Mouse (Mus musculus) CD8-positive naive resting alpha-beta T cell, adult 2 months (primary cell): ENCODE measurements around the gene Slx4.
A peak's percentile ranks its signal among the peaks of the same experiment; 100 is the strongest.
"Not testable (repeated sequence)": the region's sequence is repeated elsewhere in the genome, so short reads cannot be mapped to it uniquely, and the experiment has no call there.

Experiments used
- DNase-seq, 2 experiments: peaks; one replicate each; pipeline ENCODE4 v3.0.0; 2022; ENCODE audit warnings: low read depth in 2 of 2, low spot score in 2 of 2

Gene Slx4

DNA sequence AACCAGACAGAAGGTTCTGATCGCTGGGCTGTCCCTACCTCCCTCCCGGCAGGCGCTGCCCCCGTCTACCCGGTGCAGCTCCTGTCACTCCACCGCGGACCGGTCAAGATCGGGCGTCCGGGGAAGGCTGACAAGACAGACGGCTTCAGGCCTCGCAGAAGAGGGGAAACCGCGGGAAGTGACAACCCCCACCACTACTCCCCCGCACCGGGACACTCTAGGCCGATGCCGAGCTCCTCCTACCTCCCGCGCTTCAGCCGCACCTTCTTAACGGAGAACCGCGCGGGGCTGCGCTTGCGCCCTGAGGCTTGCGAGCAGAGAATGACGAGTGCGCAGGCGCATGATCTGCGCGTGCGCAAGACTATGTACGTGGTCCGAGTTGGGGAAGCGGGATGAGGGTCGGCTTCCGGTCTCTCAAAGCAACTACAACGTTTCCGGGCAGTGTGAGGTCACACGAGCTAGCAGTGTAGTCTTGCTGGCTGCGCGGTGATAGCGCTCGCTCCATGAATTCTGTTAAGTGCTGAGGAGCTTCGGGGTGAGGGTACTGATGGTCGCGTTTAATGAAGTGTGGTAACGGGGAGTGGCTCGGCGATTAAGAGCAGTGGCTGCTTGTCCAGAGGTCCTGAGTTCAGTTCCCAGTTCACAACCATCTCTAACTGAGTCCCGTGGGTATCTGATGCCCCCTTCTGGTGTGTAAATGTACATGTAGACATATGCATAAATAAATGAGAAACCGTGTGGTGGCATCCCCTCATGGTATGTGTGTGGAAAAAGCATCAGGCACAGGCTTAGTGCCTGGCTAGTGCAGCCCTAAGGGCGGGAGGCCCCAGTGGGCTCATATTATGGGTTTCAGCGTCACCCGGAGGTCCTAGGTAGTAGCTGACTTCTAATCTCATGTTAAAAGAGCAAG is at the start of gene Slx4:
Slx4 (minus strand) TSS at position 282 of the 910 bp plus-strand sequence.
- peak; percentile 92 for DNase-seq

DNA sequence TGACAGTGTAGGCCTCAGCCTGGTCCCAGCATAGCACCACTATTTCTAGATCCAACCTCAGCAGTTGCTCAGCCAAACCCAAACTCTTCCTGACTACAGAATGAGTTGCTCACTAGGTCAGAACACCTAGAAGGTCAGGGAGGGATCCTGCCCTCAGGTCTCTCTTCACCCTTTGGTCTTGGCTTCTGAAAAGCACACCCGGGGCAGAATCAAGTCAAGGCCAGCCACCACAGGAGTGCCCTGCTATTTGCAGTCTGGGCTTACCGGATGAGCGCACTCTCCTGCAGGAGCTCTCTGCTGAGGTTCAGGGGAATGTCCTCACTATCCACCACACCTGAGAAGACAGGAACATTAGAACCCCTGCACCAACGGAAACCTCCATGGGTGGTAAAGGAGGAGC is 49.0 kb upstream of the Slx4 start:
- DNase-seq: no peak

DNA sequence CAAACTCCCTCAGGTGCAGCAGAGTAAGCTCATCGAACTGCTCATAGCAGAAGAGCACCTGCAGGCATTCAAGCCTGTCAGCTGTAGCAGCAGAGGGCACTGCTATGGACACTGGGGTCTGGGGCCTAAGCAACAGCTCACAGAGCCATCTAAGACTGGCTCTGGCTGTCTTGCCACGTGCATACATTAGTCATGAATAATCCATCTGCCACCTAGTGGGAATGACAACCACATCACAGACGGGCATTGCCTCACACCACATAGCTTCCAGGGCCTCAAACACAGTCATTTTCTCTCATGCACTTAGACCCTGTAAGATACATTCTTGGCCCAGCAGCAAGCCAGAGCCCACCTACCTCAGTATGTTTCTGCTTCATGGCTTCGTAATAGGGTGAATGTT is 42.0 kb upstream of the Slx4 start:
- no peak for DNase-seq

DNA sequence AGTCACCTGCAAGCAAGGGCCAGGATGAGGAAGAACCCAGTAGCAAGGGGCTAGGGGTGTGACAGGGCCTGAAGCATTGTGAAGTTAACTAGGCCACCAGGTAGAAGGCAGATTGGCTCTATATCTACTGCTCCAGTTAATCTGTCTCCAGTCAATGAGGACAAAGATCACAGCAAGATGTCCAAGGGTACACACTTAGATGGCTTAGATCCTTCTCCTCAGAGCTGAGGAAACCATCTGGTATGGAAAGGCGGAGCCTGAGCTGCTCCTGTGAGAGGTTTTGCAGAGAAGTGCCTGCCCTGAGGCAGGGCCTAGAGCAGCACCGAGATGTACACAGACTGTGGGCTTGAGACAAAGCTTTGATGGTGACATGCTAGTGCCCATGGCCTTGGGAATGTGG is 40.5 kb upstream of the Slx4 start:
- DNase-seq: no peak

DNA sequence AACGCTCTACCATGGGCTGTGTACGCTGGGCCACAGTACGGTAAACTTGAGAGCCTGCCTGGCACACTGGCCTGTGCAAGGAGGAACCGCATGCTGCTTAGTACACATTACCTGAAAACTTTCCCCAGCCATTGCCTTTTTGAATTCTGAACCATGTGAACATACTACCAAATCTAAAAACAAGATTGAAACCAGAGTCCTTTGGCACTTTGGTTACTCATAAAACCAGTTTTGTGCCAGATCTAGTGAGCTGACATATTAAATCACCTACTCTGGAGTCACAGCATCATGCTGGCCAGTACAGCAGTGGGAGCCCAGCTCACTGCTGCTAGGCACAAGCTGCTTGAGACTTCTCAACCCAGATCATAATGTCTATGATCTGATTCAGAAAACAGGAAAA is 38.1 kb upstream of the Slx4 start:
- DNase-seq: no peak

DNA sequence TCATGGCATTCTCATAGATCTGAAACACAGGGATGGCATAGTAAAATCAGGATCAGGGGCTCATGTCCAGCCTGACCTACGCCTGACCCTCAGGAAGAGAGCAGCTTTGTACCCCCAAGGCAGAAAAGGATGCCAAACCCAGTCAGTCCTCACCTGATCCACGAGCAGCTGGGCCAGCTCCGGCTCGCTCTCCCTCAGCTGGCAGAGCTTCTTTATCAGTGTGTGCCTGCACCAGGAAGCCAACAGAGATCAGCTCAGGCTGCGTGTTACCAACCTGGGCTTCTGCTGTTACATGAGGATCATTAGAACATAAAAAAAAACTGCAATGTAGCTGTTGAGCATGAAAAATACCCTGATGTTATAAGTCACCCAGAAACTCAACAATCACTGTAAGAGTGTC is 36.6 kb upstream of the Slx4 start:
- DNase-seq: no peak

DNA sequence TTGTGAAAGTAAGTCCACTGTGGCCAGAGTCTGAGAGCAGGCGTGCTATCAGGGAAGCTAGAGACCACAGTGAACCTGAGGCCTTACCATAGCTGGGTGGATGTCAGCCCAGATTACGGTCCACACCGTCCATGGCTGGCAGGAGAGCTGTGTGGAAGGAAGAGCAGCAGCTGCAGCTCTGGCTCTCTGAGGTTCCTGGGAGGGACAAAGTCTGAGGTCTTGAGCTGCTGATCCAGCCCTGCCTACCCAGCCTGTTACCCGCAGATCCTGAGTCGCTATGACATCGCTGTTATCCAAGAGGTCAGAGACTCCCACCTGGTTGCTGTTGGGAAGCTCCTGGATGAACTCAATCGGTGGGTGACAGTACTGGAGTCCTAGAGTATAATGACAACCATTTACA is 34.1 kb upstream of the Slx4 start:
- no peak for DNase-seq

DNA sequence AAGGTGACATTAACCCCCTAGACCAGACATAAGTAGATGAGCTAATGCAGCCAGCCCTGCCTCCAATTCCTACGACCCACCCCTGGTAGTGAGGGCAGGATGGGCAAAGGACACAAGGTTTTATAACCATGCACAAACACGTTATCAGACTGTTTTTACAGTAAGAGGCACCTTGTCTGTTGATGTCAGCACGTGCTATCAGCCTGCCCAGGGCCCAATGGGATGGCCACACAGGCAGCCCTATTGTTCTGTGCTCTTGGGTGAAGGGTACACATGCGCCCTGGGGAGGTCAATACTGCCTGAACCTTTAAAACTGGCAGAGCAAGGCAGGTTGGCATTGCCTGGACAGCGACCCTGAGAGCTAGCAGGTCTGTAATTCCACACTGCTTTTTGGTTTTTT is 33.2 kb upstream of the Slx4 start, which contains the start of gene Dnase1:
Dnase1 (plus strand) TSS at position 136 of the 400 bp plus-strand sequence.
- no peak for DNase-seq

DNA sequence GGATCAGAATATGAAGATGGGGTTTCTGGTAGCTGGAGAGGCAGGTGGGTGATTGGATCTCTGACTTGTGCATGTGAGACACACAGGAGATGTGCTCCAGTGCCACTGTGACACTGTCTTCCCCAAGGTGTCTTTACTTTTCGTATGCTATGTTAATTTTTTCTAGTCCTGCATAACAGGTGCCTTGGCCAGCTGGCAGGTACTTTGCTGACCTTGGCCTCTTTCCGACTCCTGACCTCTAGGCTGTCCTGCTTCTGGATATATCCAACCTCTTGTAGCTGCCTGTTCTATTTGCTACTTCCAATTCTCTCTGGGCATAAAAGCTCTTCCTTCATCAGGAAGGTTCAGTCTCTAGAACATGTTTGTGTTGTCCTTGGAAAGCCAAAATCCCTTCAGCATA is 32.0 kb upstream of the Slx4 start:
- no peak for DNase-seq

DNA sequence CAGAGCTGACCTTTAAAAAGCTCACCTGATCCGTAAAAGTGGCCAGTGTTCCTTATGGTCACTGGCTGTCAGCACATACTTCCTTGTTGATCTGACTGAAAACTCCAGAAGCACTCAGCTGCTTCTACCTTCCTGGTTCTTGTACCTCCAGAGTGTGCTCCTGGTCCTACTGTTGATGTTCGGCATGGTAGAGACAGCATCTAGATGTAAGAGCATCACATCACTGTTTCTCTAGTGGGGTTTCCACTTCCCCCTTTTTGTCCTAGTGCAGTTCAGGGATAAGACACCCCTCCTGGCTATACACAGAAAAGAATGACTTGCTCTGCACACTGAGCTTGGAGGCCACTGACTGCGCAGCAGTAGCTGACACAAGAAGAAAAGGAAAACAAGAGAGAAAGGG is 30.9 kb upstream of the Slx4 start:
- DNase-seq: no peak

DNA sequence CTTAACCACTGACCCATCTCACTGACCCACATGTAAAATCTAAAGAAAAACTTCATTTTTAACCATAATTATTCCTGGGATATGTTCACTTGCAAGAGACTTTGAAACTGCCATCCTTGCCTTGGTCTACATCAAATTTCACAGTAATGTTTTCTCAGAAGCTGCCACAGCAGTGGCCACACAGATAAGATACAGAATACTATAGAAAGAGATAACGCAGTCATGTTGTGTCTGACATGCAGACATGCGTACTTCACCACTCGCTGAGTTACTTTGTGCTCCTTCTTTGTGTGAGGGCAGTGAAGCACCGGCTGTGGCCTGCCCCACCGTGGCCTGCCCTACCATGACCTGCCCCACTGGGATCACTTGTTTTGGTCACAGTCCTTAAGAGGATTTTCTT is 30.4 kb upstream of the Slx4 start:
- no peak for DNase-seq

DNA sequence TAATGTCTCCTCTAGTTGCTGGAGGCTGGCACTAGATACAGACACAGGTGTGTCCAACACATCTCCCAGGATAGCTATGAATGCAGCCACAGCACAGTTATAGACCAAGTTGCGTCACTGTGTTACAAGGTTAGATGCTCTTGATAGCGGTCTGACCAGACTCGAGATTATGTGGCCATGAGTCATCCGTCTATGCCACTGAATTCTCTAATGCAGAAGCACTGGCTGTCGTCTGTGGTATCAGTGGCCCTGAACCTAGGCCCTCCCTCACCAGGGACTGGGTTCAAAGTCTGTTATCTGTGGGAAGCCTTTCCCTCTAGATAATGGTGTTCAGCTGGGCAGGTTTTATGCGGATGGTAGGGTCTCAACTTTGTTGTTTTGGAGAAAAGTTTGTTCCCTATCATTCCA is 28.8 kb upstream of the Slx4 start:
- no peak for DNase-seq

DNA sequence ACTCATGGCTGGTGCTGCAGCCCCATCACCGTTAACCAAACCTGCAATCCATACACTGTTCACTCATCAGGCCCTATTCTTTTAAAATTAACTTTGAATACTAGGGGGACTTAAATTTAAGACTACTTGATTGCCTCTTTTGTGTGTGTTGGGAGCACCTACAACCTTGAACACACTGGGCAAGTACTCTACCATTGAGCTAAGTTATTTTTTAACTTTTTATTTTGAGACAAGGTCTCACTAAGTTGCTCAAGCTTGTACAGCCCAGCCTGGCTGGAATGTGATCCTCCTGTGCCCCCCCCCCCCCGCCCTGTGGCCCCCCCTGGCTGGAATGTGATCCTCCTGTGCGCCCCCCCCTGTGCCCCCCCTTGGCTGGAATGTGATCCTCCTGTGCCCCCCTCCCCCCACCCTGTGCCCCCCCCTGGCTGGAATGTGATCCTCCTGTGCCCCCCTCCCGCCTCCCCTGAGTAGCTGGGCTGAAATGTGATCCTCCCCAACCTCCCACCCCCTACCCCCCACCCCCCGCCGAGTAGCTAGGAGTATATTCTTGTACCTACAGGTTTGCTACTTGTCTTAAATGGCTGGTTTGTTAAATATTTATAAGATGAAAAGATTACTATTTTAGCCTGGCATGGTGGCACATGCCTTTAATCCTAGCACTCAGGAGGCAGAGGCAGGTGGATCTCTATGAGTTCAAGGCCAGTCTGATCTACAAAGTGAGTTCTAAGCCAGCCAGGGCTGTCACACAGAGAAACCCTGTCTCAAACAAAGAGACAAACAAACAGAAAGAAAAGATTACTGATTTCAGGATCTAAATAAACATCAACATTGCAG is 28.1 kb upstream of the Slx4 start:
- no peak for DNase-seq

DNA sequence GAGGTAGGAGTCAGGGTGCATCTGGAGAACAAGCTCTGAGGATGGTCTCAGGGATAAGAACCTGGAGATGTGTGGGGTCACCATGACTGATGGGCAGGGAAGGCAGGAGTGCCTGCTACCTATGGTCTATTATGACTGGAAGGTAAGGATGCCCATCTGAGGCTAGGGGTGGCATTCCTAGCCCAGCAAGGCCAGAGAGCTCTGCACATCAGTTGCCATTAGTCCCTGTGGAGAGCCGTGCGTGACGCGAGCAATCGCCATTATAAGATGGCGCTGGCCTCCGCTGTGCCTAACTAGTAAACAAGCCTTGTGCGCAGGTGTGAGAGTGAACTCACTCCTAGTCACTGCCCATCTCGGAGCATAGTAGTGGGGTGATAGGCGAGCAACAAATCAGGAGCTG is 26.9 kb upstream of the Slx4 start:
- DNase-seq: no peak

DNA sequence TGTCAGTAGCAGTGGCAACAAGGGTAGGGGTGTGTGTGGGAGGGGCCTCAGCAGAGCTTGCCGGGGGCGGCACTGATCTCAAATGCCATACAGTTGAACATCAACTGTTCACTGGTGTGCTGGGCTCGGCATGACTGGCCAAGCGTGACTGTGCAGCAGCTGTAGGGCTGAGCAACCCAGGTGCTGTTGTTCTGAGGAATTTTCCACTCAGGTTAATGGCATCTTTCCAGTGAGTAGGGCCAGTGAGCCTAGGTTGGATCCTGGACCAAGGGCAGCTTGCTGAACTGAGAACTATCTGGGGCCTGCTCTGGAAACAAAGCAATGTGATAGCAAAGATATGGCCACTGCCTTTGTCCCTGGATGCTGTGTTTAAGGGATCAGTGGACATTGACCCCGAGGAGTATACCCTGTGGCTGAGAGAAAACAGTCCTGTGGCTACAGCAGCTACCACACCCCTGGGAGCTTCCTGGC is 25.8 kb upstream of the Slx4 start:
- DNase-seq: no peak

DNA sequence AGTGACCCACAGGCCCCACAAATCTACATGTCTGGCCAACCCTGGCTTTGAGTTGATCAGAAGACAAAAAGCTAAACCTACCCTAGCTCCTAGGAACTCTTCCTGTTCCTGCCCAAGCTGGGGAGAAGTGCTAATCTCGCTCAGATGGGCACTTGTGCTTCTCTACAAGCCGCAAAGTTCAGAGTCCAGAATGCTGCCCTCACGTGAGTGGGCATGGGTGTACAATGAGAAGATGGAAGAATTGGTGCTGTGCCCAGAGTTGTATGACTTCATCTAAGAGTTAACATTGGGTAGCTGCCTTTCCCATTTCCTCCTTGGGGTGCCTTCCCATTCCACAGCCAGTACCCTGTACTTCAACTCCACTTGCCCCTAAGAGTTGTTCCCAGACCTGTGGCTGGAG is 23.6 kb upstream of the Slx4 start:
- no peak for DNase-seq

DNA sequence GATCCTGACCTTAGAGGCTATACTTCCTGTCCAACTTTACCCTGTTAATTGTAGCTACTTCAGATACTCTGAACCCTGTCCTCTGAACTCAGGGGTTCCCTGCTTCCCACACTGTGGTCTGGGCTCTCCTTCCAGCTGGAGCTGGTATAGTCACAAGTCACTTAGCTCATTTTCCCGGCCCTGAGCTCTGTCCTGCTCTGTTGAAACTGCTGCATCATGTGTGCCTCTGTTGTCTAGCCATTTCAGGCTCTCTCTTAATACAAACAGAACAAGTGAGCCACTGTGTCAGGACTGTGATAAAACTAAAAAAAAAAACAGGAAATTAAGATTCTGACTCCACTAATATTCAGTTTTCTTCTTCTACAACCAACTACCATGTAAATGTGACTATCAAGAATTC is 23.1 kb upstream of the Slx4 start:
- no peak for DNase-seq

DNA sequence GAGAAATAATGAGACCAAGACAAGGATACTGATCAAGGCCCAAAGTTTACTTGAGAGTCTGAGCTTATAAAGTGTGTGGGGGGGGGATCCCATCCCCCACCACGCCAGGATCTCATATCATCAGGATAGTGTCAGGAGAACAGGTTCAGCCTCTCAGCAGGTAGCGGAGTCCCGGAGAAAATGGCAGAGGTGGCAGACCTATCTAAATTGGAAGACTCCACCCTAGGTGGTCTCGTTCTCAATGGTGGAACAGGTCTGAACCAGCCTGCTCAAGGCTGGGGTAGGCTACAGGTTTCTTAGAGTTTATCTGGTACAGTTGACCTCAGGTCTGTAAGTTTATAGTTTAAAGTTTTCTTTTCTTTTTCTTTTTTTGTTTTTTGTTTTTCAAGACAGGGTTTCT is 19.1 kb upstream of the Slx4 start:
- DNase-seq: no peak

DNA sequence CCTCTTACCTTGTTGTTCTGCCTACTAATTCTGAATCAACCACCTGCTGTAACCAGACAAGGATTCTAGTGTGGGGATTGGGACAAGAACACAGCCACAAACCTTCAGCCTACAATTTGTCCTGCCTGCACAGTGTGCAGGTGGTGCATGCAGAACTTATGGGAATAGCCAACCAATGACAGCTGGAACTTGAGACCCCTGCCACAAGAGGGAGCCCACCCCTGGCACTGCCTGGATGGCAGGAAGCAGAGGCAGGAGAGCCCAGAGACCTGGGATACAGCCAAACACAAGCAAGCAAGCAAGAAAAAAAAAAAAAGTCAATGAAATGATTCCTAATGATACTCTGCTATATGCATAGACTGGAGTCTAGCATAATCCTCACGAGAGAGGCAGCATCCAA is 17.7 kb upstream of the Slx4 start:
- DNase-seq: no peak

DNA sequence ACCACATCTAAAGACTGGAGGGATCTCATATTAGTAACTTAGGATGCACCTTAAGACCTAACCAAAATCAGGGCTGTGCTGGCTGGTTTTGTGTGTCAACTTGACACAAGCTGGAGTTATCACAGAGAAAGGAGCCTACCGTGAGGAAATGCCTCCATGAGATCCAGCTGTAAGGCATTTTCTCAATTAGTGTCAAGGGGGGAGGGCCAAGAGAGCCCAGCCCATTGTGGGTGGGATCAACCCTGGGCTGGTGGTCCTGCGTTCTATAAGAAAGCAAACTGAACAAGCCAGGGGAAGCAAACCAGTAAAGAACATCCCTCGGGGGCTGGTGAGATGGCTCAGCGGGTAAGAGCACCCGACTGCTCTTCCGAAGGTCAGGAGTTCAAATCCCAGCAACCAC is 13.9 kb upstream of the Slx4 start:
- not testable (repeated sequence) for DNase-seq

DNA sequence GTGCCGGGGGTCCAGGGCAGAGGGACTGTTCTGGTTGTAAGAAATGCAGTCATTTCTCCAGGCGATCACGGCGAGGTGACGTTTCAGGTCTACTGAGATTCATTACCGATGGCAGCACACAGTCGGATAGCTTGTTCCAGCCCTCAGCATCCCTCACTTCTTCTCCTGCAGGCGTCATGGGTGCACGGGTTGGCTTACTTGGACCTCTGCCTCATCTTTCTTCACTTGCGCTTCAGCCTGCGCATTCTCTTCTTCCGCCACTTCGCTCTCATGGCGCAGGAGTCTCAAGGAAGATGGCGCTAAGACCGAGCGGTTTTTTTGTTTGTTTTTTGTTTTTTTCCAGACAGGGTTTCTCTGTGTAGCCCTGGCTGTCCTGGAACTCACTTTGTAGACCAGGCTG is 13.2 kb upstream of the Slx4 start:
- DNase-seq: not testable (repeated sequence)

DNA sequence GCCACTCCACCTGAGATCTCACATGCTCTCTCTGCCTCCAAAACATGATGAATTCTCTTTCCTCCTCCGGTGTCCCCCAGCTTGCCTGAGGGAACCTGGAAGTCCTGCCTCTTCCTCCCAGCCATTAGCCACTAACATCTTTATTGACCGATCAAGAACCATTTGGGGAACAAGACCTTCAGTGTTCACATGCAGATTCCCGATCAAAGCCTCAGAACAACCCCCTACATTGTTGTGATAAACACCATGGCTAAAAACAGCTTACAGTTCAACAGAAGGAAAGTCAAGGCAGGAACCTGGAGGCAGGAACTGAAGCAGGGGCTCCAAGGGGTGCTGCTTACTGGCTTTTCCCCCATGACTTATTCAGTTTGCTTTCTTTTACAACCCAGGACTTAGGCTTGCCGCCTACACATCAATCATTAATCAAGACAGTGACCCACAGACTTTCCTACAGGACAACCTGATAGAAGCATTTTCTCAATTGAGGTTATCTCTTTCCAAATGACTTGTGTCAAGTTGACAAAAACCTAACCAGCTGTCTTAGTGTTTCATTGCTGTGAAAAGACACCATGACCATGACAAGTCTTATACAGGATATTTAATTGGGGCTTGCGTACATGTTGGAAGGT is 10.6 kb upstream of the Slx4 start:
- DNase-seq: no peak
